Mouse (Mus musculus) mouse trophoblast stem cell (cell line): ENCODE measurements around the gene Micall1.

Experiments
- in situ Hi-C, 2 experiments: fragments of 300-500 bp; cut with MseI, MboI; formaldehyde crosslinking; loops; 2 replicates in 1 of 2; 3 replicates in 1 of 2; pipeline ENCODE4 v1.15.1; 2025

Gene Micall1

DNA sequence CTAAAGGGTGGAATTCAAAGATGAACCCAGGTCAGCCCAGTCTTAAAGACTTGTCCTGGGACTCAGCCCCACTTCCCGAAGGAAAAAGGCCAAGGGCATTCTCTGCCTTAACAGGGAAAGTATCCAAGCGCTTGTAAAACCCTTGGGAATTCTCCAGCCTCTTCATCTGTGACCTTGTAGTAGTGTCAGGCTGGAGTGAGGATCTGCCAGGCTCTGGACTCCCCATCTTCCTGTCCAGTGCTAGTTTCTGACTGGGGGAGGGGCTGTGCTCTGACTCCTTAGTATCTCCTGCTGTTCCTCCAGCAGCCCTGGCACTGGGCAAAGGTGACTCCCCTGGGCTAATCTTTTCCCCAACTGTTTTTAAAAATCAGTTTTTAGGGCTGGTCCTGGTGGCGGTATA is 12.1 kb upstream of the Micall1 start:
- in situ Hi-C loops, result no loop called here

GRCm38 (mm10) chr15:79097135-79097534 is 11.6 kb upstream of the Micall1 start:
- in situ Hi-C loops, result no loop called here

DNA sequence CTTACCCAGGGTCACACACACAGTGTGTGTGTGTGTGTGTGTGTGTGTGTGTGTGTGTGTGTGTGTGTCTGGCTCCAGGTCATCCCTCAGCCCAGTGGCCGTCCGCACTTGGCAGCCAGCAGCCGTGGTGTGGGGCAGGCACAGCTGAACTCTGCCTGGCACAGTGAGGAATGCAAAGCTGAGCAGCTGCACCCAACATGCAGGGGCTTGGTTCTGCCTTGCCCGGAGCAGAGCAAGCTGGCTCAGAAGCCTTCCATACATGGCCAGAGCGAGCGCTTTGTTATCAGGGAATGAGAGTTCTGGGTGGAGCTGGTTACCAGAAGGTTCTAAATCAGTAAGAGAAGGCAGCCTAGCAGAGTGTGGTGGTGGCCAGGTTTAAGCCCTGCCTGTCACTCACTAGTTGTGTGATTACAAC is 11.1 kb upstream of the Micall1 start:
- in situ Hi-C loops, result no loop called here

DNA sequence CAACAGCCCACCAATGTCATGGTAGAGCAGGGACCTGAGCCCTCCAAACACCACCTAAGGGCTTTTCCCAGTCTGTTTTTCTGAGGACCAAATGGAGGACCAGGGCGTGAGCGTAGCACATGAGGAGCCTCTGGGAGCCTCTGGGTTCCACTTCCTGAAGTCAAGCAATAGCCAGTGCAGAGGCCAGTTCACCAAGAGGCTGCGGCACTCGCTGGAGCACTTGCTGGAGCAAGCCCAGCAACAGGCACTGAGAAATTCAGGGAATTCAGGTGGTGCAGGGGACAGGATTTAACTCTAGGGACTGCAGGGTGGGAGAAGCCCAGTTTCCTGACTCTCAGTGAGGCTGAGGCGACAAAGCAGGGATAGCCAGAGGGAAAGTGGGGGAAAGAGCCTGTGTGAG is 10.5 kb upstream of the Micall1 start:
- in situ Hi-C loops, result no loop called here

GRCm38 (mm10) chr15:79098868-79099267 is 9.8 kb upstream of the Micall1 start:
- in situ Hi-C loops, result no loop called here

DNA sequence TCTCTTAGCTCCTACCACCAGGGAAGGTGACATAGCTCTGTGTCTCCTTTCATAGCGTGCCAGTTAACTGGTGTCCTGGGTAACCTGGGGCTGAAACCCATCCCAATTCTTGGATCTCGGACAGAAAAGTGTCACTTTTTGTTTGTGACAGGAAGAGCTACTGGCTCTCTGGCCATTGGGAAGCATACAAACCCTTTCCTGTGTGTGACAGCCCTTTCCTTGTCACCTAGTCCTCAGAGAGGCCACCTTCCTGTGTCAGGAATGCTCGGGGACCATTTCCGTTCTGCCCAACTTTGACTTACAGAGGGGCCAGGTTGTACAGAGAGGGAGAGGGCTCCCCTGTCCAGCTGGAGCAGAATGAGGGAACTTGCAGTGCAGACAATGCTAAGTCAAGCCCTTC is 9.2 kb upstream of the Micall1 start:
- in situ Hi-C loops, result no loop called here

- in situ Hi-C loops, result no loop called here
Observed at GRCm38 (mm10) chr15:79100391-79100790, 8.3 kb upstream of the Micall1 start.

DNA sequence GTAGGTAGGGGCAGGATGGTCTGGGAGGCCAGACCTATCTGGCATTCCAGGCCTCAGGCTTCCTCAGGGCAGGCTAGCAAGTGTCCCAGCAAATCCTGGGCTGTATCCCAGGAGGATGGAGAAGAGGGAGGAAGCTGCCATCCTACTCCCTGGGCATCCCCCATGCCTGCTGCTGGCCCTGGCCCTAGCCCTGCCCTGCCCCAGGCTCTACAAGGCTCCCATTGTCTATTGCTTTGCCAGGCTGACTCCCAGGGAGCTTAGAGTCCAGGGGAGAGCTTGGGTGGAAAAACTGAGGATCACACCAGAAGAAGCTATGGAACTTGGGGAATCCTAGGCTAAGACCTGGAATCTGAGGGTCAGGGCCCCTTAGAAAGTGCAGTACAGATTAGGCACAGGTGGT is 7.2 kb upstream of the Micall1 start:
- in situ Hi-C loops, result no loop called here

DNA sequence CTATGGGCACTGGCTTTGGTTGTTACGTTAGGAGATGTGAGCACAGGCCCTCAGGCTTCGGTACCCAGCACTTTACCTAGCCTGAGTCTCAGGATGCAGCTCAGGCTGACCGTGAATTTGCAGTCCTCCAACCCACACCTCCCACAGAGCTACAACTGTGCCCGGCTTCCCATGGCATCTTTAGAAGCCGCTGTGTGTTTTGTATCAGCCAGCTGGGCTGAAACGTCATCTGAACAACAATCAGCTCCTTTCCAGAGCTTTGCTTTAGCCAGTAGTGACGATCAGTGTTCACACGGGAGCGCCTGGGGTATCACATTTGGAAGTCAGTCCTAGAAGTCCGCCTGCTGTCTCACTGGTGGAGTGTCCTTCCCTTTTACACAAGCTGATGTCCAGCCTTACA is 5.4 kb upstream of the Micall1 start:
- in situ Hi-C loops, result no loop called here

GRCm38 (mm10) chr15:79105804-79106203 is 2.9 kb upstream of the Micall1 start:
- in situ Hi-C loops, result no loop called here

DNA sequence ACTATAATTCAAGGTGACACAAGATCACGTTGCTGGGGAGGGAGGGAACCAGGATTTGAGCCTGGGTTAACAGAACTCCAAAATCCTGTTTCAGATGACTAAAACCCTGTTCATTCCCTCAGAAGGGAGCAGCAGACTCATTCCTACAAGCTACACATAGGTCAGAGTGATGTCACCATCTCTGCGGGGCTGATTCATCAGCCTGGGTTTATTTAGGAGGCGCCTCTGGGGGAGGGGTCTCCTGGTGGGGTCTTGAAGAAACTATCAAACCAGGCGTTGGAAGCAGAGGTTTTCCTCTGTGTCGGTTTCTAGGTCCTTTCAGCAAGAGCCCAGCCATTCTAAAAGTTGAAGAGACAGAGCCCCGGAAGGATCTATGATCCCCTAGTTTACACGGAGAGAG is 732 bp upstream of the Micall1 start:
- in situ Hi-C loops, result no loop called here

DNA sequence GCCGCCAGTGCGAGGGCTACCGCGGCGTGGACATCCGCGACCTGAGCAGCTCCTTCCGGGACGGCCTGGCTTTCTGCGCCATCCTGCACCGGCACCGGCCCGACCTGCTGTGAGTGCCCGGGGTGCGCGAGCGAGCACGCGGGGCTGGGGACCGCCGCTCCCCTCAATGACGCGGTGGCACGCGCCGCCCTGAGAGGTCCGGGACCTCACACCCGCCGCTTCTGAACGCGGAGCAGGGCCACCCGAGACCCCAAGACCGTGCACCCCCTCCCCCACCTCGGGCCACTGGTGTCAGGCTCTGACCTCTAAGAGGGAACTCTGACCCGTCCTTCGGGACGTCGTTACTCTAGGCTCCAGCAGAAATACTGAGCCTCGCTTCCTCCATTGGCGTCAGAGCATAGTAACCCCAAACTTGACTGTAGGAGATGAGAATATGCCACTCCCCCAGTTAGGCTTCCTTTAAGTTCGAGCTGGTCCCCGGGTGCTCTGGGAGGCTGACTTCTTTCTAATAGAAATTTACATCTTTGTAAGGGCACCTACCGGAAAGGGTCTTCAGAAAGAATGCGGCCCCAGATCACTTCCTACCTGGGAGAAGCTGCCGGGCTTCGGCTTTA is 730 bp downstream of the Micall1 start:
- in situ Hi-C loops, result no loop called here

DNA sequence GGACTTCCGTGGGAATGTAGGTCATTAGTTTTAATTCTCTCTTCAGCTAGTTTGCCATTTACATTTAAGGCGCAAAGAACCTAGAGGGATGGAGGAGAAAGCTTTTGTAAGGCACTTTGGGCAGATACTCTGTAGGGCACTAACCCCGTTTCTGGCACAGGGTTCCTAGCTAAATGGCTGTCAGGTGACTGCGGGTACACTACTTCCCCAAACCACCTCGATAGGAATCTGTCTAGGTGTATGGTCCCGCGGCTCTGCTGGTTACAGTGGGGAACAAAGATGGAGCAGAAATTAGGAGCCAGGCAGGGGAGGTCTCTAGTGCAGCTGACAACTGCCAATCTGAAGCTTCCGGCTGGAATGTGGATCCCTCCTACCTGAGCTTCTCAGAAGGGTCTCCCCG is 1.3 kb downstream of the Micall1 start:
- in situ Hi-C loops, result no loop called here

GRCm38 (mm10) chr15:79110528-79110927 is 1.8 kb downstream of the Micall1 start:
- in situ Hi-C loops, result no loop called here

GRCm38 (mm10) chr15:79111774-79112173 is 3.1 kb downstream of the Micall1 start:
- in situ Hi-C loops, result no loop called here

GRCm38 (mm10) chr15:79115276-79115675 is 6.6 kb downstream of the Micall1 start:
- in situ Hi-C loops, result no loop called here

- in situ Hi-C loops, result no loop called here
Observed at GRCm38 (mm10) chr15:79119491-79119890, 10.8 kb downstream of the Micall1 start.

DNA sequence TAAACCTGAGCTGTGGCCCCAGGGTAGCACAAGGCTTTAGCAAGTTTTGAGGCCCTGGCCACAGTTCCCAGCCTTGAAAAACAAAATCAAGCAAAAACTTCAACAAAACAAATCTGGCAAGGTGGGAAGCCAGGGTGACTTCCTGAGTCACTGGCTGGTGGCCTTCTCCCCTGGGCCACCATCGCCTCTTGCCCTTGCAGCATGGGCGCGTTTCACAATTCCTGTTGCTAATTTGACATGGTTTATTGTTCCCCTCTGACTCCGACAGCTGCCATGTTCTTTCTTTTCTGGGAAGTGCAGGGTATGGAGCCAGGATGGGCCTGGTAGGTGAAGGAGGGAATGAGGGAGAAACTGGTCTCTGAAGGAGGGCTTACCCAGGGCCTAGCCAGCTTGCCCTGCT is 13.4 kb downstream of the Micall1 start:
- in situ Hi-C loops, result no loop called here

GRCm38 (mm10) chr15:79122546-79122945 is 13.8 kb downstream of the Micall1 start:
- in situ Hi-C loops, result no loop called here

- in situ Hi-C loops, result no loop called here
Observed at GRCm38 (mm10) chr15:79123751-79124150, 15.1 kb downstream of the Micall1 start.

- in situ Hi-C loops, result no loop called here
Observed at GRCm38 (mm10) chr15:79124331-79124875, 15.7 kb downstream of the Micall1 start.

GRCm38 (mm10) chr15:79126217-79126932 is 17.7 kb downstream of the Micall1 start:
- in situ Hi-C loops, result no loop called here

GRCm38 (mm10) chr15:79127101-79127500 is 18.4 kb downstream of the Micall1 start:
- in situ Hi-C loops, result no loop called here
